8 mouse cellular contexts compared by ENCODE assay signal in the genomic region with DNA sequence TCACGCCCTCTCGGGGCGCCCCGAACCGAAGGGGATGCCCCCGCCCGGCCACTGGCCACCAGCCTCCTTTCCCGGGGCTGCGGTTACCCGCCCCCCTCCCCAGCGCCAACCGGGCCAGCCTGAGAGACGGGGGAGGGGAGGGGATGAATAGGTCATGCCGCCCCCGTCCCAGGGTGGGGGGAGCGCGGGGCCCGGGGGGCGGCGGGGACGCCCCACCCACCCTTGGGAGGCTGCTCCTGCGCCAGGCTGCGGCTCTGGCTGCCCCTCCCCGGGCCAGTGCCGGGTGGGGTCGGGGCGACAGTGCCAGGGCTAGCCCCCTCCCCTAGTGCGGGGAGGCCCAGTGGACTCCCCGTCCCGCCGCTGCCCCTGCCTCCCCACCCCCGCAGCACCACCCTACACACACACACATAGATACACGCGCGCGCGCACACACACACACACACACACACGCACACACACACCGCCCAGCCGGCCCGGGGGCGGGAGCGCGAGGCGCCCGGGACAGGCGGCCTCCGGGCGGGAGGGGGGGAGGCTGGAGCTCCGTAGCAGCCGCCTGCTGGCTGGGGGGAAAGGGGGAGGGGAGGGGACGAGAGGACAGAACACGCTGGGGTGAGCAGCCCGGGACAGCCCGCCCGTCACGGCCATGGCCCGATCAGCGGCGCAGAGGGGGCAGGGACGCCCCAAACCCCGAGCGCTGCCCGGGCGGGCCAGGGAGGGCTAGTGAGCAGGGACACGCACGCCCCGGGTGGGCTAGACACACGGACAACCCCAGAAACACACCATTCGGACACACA. TPM values are rescaled to one million over a fixed set of nuclear protein-coding genes. Genes with fewer than 3 reads are reported as not detected.
DNase-seq lines count a peak whose midpoint lies in the region; ATAC-seq lines count a peak whose summit lies in the region.

No protein-coding gene starts in this region.

- peak overlapping the region; percentile 66 for H3K27ac ChIP-seq in kidney, embryonic 16.5 days (ENCODE audit: low read length)
- H3K27ac ChIP-seq in limb, embryonic 15.5 days = no peak overlapping the region

- peak overlapping the region; percentile 78 for H3K4me3 ChIP-seq in kidney, embryonic 16.5 days (ENCODE audit: low read length)
- peak overlapping the region; percentile 65 for H3K4me3 ChIP-seq in limb, embryonic 15.5 days

- peaks cover 34% of the 10 kb centered on the region for H3K4me1 ChIP-seq in kidney, embryonic 16.5 days (ENCODE audit: insufficient read depth, low read length)
- peaks cover 45% of the 10 kb centered on the region for H3K4me1 ChIP-seq in limb, embryonic 15.5 days

- peak overlapping the region; percentile 73 for H3K9ac ChIP-seq in kidney, embryonic 16.5 days (replicated peaks; ENCODE audit: low read length)
- H3K9ac ChIP-seq in limb, embryonic 15.5 days = peak overlapping the region; percentile 51

- peak; percentile 47 for ATAC-seq in kidney, embryonic 16.5 days (ENCODE audit: low FRiP score, low TSS enrichment)
- ATAC-seq in limb, embryonic 15.5 days (ENCODE audit: insufficient number of reproducible peaks, low FRiP score, low TSS enrichment, low read depth) = no peak; the same call in 1 of the 2 replicates

- no peaks in the 10 kb centered on the region for H3K9me3 ChIP-seq in kidney, embryonic 16.5 days (ENCODE audit: low read length)
- H3K9me3 ChIP-seq in limb, embryonic 15.5 days = no peaks in the 10 kb centered on the region

- no peaks in the 10 kb centered on the region for H3K36me3 ChIP-seq in kidney, embryonic 16.5 days (ENCODE audit: insufficient read depth, low read length)
- no peaks in the 10 kb centered on the region for H3K36me3 ChIP-seq in limb, embryonic 15.5 days

- H3K4me2 ChIP-seq in kidney, embryonic 16.5 days (replicated peaks; ENCODE audit: low read depth, low read length) = peak overlapping the region; percentile 87
- H3K4me2 ChIP-seq in limb, embryonic 15.5 days = peak overlapping the region; percentile 100

- intact Hi-C loops in heart, postnatal 14 days (cut with DNase I) = no loop called here

- 0 out of 2 replicates have a peak, but pooled peaks cover 6% of the 10 kb centered on the region for H3K27me3 ChIP-seq in kidney, embryonic 16.5 days (ENCODE audit: insufficient read depth, low read length)
- H3K27me3 ChIP-seq in limb, embryonic 15.5 days = peaks cover 78% of the 10 kb centered on the region

- no peak for DNase-seq in kidney, adult 8-10 months
- DNase-seq in Muller cell, postnatal 12 days (ENCODE audit: inconsistent ontology term) = peak; percentile 64
- DNase-seq in embryo, embryonic 10.5 days (ENCODE audit: low spot score) = peak; percentile 67
- DNase-seq in heart, postnatal 14 days = peak; percentile 36 to 44
- DNase-seq in naive thymus-derived CD4-positive, alpha-beta T cell, adult 2 months (ENCODE audit: low read depth) = peak; percentile 46
- DNase-seq in MN1 (ENCODE audit: low spot score) = no peak

- WGBS in kidney, embryonic 16.5 days = 1% methylated on average over 26 of the region's 70 CpGs
- 0% methylated on average over 37 of the region's 70 CpGs for WGBS in limb, embryonic 15.5 days

RNA-seq across cellular contexts. Expression of gene Nol4l, which starts 1.0 kb away (rescaled TPM):
- 13.8 and 17.1 TPM in 2 replicates for polyA plus RNA-seq in kidney, embryonic 16.5 days (2015; fragmentation: Nextera tagmentation; extraction: Ambion mirVana)
- total RNA-seq in heart, postnatal 14 days (2021) = 1 to 10 TPM; 6.2 to 6.4 TPM
- polyA plus RNA-seq in limb, embryonic 15.5 days (2015; fragmentation: Nextera tagmentation; extraction: Ambion mirVana) = 7.6 and 8.5 TPM in 2 replicates

RNA-seq across cellular contexts. Expression of gene 4930404H24Rik, which starts 36.2 kb away (rescaled TPM):
- not detected in 2 replicates for polyA plus RNA-seq in kidney, embryonic 16.5 days (2015; fragmentation: Nextera tagmentation; extraction: Ambion mirVana)
- total RNA-seq in heart, postnatal 14 days (2021) = not detected
- not detected in 2 replicates for polyA plus RNA-seq in limb, embryonic 15.5 days (2015; fragmentation: Nextera tagmentation; extraction: Ambion mirVana)

Comparison
In these comparisons a context has a peak if more than half of its experiments do, and no peak if none do; other contexts are left out.
1. DNase-seq: peak in Muller cell, postnatal 12 days (single experiment), embryo, embryonic 10.5 days (single experiment), heart, postnatal 14 days (2 of 2) and naive thymus-derived CD4-positive, alpha-beta T cell, adult 2 months (single experiment); none in kidney, adult 8-10 months (0 of 2) and MN1 (single experiment).